Mouse (Mus musculus) neural tube, embryonic 15.5 days (tissue): ENCODE data around the gene Sema6c. TPM values are rescaled to one million over a fixed set of nuclear protein-coding genes. Genes with fewer than 3 reads are reported as not detected.
"Not testable (repeated sequence)": the region's sequence is repeated elsewhere in the genome, so short reads cannot be mapped to it uniquely, and the experiment has no call there.

Experiments used
- ATAC-seq: fragments of 200-750 bp; cut with Nextera tagmentation; 2 replicates; pipeline ENCODE4 v1.8.0; 2017; ENCODE audit warnings: mild to moderate bottlenecking, moderate TSS enrichment, moderate library complexity; ENCODE audit not compliant: low FRiP score
- H3K27ac ChIP-seq: fragments of 300-500 bp; sonication (generic); replicated peaks from 2 replicates; pipeline ENCODE4 v1.5.1; 2015; ENCODE audit warnings: mild to moderate bottlenecking, inconsistent platforms
- H3K27me3 ChIP-seq: fragments of 300-500 bp; sonication (generic); replicated peaks from 2 replicates; pipeline ENCODE4 v1.6.1; 2015; ENCODE audit warnings: inconsistent platforms
- H3K36me3 ChIP-seq: fragments of 300-500 bp; sonication (generic); 2 replicates; pipeline ENCODE4 v1.6.1; 2015; ENCODE audit warnings: inconsistent platforms
- H3K4me1 ChIP-seq: fragments of 300-500 bp; sonication (generic); 2 replicates; pipeline ENCODE4 v1.6.1; 2015; ENCODE audit warnings: inconsistent platforms
- H3K4me2 ChIP-seq: fragments of 300-500 bp; sonication (generic); 2 replicates; pipeline ENCODE4 v1.6.1; 2015; ENCODE audit warnings: inconsistent platforms, mild to moderate bottlenecking, moderate library complexity
- H3K4me3 ChIP-seq: fragments of 300-500 bp; sonication (generic); replicated peaks from 2 replicates; pipeline ENCODE4 v1.5.1; 2015; ENCODE audit warnings: mild to moderate bottlenecking, inconsistent platforms
- H3K9ac ChIP-seq: fragments of 300-500 bp; sonication (generic); replicated peaks from 2 replicates; pipeline ENCODE4 v1.6.1; 2015; ENCODE audit warnings: mild to moderate bottlenecking, inconsistent platforms
- H3K9me3 ChIP-seq: fragments of 300-500 bp; sonication (generic); replicated peaks from 2 replicates; pipeline ENCODE4 v1.6.1; 2016; ENCODE audit warnings: inconsistent platforms
- WGBS: fragments of 180-500 bp; shearing (Covaris S2); methylation state at CpG from one replicate; pipeline ENCODE4 v1.1.7; 2015; ENCODE audit warnings: mixed read lengths; 5-methylcytosine and 5-hydroxymethylcytosine counted together
- polyA plus RNA-seq: library from polyadenylated mRNA; unstranded; fragments of >200 nt; fragmentation: Nextera tagmentation; extraction: Ambion mirVana; gene quantifications from 2 replicates; pipeline ENCODE4 v1.2.1, GENCODE M21; 2015

The Sema6c gene
- polyA plus RNA-seq, 1 experiment from 2014 or later: 24.4 TPM

DNA sequence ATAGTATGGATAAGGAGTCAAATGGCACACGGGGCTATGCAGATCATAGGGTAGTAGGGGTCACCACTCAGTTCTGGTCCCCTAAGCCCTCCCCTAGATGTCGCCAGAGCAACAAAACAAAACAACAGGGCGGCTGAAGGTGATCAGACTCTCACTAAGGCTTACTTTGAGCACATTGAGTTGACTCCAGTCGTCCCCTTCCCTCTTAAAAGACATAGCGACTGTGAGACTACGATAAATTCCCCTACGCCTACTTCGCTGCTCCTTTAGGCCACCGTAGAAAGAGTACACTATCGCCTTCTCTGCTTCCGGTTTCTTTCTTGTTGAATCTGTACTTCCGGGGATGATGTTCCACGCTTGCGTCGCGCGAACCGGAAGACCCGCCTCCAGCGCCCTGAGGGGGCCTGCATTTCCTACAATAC, 26.6 kb upstream of the Sema6c start, which contains the start of the genes Scnm1 and Lysmd1:
Gene Scnm1, minus strand, starts transcription at position 332 of the 422 bp plus-strand sequence.
Gene Lysmd1, plus strand, starts transcription at position 409 of the 422 bp plus-strand sequence.
- Histone ChIP-seq H3K36me3 (peaks cover 23% of the 10 kb centered on the region), H3K4me1 (peaks cover 37% of the 10 kb centered on the region), H3K9ac (peak within 1 kb of the TSS; percentile 78), H3K27ac (peak within 1 kb of the TSS; percentile 87), H3K9me3 (no peaks in the 10 kb centered on the region), H3K27me3 (no peaks in the 10 kb centered on the region), H3K4me3 (peak within 1 kb of the TSS; percentile 71), H3K4me2 (peak within 1 kb of the TSS; percentile 88)
- under 1% methylated on average over 20 of the region's 20 CpGs for WGBS
- ATAC-seq: peak; percentile 95

DNA sequence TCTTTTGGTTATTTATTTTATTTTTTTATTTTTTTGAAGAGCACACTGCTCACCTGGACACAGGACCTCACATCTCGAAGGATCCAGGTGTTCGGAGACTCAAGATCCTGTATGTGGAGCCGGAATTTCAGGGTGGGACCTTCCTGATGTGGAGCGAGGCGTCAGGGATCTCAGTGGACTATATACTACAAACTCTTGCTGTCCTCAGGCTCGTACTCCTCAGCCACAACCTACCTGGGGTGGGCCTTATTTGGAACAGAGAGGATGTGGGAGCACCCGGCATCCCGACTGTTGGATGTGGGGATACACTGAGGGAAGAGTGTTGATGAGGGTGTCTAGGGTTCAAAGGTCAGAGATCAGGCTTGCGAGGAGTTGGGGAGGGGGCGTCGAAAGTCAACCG, 26.1 kb upstream of the Sema6c start:
- H3K4me2 ChIP-seq, H3K9ac ChIP-seq, H3K27me3 ChIP-seq, H3K27ac ChIP-seq, H3K9me3 ChIP-seq: not testable (repeated sequence)
- H3K4me1 ChIP-seq: peaks cover 37% of the 10 kb centered on the region
- peak overlapping the region; percentile 71; the same call in 1 of the 2 replicates for H3K4me3 ChIP-seq
- H3K36me3 ChIP-seq: peaks cover 18% of the 10 kb centered on the region
- WGBS: no CpG with 5 or more reads among the region's 12 CpGs
- ATAC-seq: peak; percentile 65

DNA sequence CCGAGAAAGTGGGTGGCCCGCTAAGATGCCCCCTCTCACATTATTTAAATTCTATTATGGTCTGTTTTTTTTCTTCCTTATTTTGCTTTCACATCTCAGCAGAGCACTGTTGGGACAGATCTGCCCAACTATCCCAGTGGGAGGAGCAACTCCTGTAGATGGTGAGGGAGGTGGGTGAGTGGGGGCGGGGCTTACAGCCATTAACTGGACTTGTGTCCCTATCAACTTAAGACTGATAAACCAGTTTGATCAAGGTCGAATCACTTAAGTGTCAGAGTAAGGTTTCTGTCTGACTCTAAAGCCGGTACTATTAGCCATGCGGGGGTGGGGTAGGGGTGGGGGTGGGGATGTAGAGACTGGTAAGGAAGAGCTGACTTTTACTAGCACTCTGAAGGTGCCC, 25.2 kb upstream of the Sema6c start:
- Histone ChIP-seq H3K9me3 (no peaks in the 10 kb centered on the region), H3K4me1 (peaks cover 31% of the 10 kb centered on the region), H3K27me3 (no peaks in the 10 kb centered on the region), H3K4me2 (peak overlapping the region; percentile 62), H3K36me3 (peaks cover 19% of the 10 kb centered on the region), H3K27ac (no peak overlapping the region), H3K9ac (peak overlapping the region; percentile 11), H3K4me3 (peak overlapping the region; percentile 37)
- peak; percentile 14; the same call in 1 of the 2 replicates for ATAC-seq
- 27% methylated on average over 6 of the region's 6 CpGs for WGBS

DNA sequence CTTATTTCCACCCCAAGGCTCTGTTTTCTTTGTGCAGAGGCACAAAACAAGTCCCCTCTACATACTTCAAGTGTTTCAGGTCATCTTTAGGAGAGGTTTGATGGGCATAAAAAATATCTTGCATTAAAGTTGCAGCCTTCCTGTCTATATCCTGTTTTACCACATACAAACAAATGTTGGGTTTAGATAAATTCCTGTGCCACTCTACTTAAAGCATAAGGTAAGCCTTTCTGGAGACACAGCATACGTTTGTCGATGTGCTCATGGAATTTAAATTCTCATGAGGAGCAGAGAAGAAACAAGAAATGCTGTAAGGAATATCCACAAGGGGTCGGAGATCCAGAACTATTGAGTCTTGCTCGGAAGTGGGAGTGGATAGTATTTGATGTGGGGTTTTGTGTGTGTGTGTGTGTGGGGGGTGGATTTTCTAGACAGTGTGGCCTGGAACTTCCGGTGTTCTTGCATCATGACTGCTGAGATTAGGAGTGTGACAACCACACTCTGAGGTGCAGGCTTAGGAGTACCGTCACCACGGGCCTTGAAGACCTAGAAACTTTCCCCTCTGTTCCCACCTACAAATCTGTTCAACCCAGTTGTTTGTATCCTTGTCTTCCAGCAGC, 24.7 kb upstream of the Sema6c start:
- no peaks in the 10 kb centered on the region for H3K27me3 ChIP-seq
- peak overlapping the region; percentile 37 for H3K4me3 ChIP-seq
- peak overlapping the region; percentile 62 for H3K4me2 ChIP-seq
- WGBS: 91% methylated on average over 7 of the region's 7 CpGs
- peaks cover 24% of the 10 kb centered on the region for H3K36me3 ChIP-seq
- H3K27ac ChIP-seq: no peak overlapping the region
- ATAC-seq: no peak
- no peaks in the 10 kb centered on the region for H3K9me3 ChIP-seq
- peaks cover 31% of the 10 kb centered on the region for H3K4me1 ChIP-seq
- H3K9ac ChIP-seq: no peak overlapping the region; the same call in 1 of the 2 replicates

DNA sequence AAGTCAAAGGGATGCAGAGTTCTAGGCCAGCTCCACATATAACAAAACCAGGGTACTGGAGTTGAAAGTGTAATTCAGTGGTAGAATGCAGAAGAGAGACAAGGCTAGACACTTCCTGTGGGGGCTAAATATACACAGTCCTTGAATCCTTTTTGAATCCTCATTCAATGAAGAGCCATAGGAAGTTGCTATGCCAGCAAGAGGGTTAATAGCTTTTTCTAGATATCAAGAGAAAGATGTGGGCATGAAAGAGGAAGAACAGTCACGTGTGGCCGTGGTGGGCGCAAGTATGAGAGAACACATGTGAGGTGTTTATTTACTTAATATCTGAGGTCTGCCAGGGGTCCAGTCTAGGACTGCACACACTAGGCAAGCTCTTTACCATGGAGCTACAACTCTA, 23.9 kb upstream of the Sema6c start:
- WGBS: 93% methylated on average over 3 of the region's 3 CpGs
- H3K9ac ChIP-seq: no peak overlapping the region
- no peak overlapping the region for H3K4me3 ChIP-seq
- peaks cover 31% of the 10 kb centered on the region for H3K4me1 ChIP-seq
- H3K27ac ChIP-seq: no peak overlapping the region
- peaks cover 23% of the 10 kb centered on the region for H3K36me3 ChIP-seq
- H3K4me2 ChIP-seq: no peak overlapping the region
- H3K27me3 ChIP-seq: no peaks in the 10 kb centered on the region
- H3K9me3 ChIP-seq: no peaks in the 10 kb centered on the region
- ATAC-seq: no peak

DNA sequence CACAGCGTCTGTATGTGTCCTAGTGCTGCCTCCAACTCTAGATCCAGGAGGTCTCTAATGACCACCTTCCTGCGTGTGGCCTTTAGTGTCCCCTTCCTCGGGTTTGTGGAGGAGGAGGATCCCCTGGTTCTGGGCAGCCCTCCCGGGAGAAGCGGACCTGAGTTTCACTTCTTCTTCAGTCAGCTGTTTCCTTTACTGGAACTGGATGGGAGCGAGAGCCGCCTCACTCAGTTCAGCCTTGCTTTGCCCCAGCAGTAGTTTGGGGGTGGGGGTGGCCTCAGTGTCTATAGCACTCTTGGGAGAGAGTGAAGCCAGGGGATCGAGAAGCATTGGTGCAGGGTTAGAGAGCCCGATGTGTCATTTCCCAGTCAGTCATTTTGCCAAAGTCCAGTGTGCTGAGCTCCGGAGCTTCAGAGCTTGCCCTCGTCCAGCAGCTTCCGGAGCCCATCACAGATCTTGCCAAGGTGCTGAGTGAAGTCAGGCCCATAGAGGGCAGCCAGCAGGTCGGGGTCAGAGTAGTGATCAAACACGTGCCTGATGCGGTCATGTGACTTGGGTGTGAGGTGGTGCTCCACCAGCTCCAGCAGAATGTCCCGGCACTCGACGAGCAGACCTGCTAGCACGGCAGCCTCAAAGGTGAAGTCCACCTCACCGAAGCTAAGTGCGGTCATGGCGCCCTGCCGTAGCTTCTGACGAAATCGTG, 20.5 kb upstream of the Sema6c start:
- Histone ChIP-seq H3K27me3 (no peaks in the 10 kb centered on the region), H3K4me1 (peaks cover 22% of the 10 kb centered on the region), H3K4me3 (no peak overlapping the region), H3K36me3 (peaks cover 19% of the 10 kb centered on the region), H3K9me3 (no peaks in the 10 kb centered on the region), H3K4me2 (no peak overlapping the region), H3K9ac (no peak overlapping the region), H3K27ac (no peak overlapping the region)
- no peak for ATAC-seq
- WGBS: 79% methylated on average over 25 of the region's 25 CpGs

DNA sequence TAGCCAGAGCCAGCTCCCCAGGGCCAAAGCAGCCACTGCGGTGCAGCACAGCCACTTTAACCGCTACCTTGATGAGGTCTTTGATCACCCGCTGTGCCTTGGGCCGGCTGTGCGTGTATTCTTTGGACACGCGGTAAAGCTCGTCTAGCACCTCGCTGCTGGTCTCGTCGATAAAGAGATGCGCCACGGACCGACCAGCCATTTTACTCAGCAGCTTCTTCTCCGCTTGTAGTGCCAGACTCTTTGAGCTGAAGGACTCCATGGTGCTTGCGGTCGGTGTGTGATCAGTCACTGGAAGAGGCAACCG, 20.0 kb upstream of the Sema6c start:
- no peak overlapping the region for H3K27ac ChIP-seq
- H3K9me3 ChIP-seq: no peaks in the 10 kb centered on the region
- no peak overlapping the region for H3K4me2 ChIP-seq
- H3K4me1 ChIP-seq: peaks cover 17% of the 10 kb centered on the region
- no peak overlapping the region for H3K4me3 ChIP-seq
- WGBS: 68% methylated on average over 18 of the region's 18 CpGs
- peaks cover 19% of the 10 kb centered on the region for H3K36me3 ChIP-seq
- ATAC-seq: no peak
- no peak overlapping the region for H3K9ac ChIP-seq
- no peaks in the 10 kb centered on the region for H3K27me3 ChIP-seq

DNA sequence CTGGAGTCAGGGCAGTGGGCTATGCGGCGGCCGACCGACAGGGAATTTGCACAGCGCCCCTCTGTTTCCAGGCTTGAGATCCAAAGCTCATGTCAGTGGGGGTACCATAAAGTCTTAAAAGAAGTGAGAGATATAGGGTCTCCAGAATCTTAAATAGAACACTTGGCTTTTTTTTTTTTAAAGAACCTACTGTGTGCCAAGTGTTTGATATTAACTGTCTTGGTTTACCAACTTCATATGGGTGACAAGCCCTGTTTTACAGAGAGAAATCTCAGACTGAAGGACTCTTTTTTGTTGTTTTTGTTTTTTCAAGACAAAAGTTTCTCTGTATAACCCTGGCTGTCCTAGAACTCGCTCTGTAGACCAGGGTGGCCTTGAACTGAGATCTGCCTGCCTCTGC, 19.5 kb upstream of the Sema6c start:
- Histone ChIP-seq H3K36me3 (peaks cover 19% of the 10 kb centered on the region), H3K4me3 (no peak overlapping the region), H3K27ac (no peak overlapping the region), H3K27me3 (no peaks in the 10 kb centered on the region), H3K4me1 (peaks cover 11% of the 10 kb centered on the region), H3K4me2 (no peak overlapping the region), H3K9ac (no peak overlapping the region), H3K9me3 (no peaks in the 10 kb centered on the region)
- WGBS: 90% methylated on average over 6 of the region's 6 CpGs
- ATAC-seq: no peak

DNA sequence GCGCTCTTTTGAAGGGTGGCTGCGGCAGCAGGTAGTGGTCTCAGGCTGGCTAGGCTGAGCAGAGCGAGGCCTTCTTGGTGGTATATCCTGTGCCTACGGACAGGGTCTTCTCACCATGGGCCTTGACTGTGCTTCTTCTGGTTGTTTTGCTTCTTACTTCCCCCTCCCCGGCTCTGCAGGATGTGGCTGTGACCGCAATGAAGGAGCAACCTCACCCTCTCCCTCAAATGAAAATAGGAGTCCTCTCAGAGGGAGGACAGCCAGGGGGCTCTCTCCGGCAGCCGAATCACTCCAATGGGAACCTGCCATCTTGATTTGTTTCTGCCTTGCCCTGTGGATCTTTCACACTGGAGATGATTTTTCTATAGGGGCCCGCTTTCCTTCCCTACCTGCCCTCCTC, 18.8 kb upstream of the Sema6c start:
- Histone ChIP-seq H3K4me1 (peaks cover 4% of the 10 kb centered on the region; the same call in 1 of the 2 replicates), H3K9ac (no peak overlapping the region), H3K4me3 (no peak overlapping the region), H3K9me3 (no peaks in the 10 kb centered on the region), H3K4me2 (no peak overlapping the region), H3K36me3 (peaks cover 19% of the 10 kb centered on the region), H3K27ac (no peak overlapping the region), H3K27me3 (no peaks in the 10 kb centered on the region)
- ATAC-seq: no peak
- 93% methylated on average over 9 of the region's 9 CpGs for WGBS

DNA sequence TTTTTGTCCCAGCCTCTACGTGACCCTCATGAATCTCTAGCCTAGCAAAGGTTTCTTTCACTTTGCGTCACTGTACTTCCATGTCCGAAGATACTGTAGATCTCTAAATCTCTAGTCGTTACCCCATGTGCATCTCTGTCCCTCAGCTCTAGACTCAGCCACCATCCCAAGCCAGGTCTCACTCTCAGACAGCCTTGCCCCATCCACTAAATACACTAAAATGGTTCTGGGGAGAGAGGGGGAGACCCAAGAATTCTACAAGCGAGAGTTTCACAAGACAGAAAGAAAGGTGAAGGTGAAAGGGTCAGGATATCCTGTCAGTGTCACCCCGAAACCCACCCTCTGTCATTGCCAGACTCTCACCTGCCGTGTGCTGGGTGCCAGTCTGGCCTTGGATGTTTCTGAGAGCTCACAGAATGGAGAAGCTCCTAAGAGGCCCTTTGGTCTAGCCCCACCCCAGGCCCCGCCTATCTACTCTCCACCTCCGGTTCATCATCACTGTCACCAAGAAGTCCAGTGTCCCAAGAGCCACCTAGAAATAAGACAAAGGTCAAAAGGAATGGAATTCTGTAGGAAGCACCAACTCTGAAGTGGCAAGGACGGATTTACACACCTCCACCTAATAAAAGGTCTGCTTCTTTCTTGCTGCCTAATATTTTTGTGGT, 18.2 kb upstream of the Sema6c start, which contains the start of gene Tnfaip8l2:
Gene Tnfaip8l2, minus strand, starts transcription at position 409 of the 665 bp plus-strand sequence.
- WGBS: 83% methylated on average over 10 of the region's 10 CpGs
- Histone ChIP-seq H3K27ac (no peak within 1 kb of the TSS), H3K36me3 (peaks cover 19% of the 10 kb centered on the region), H3K9me3 (no peaks in the 10 kb centered on the region), H3K4me3 (no peak within 1 kb of the TSS), H3K4me1 (no peaks in the 10 kb centered on the region), H3K4me2 (no peak within 1 kb of the TSS), H3K27me3 (no peaks in the 10 kb centered on the region), H3K9ac (no peak within 1 kb of the TSS)
- no peak for ATAC-seq

DNA sequence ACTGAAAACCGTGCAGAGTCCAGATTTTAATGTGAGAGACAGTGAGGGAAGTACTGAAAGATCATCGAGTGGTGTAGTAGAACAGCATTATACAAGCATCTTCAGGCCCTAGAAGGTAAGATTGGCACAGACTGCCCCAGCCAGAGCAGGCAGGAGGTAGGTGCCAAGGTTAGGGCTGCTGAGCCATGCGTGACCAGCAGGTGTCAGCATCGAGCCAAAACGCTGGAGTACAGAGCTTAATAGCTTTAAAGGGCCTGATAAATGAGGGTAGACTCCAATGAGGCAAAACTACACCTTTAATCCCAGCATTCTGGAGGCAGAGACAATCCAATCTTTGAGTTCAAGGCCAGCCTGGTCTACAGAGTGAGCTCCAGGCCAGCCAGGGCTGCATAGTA, 17.6 kb upstream of the Sema6c start:
- H3K4me1 ChIP-seq: no peaks in the 10 kb centered on the region
- H3K4me3 ChIP-seq: no peak overlapping the region
- H3K4me2 ChIP-seq: no peak overlapping the region
- H3K27ac ChIP-seq: no peak overlapping the region
- H3K9me3 ChIP-seq: no peaks in the 10 kb centered on the region
- peak; percentile 83 for ATAC-seq
- H3K36me3 ChIP-seq: peaks cover 19% of the 10 kb centered on the region
- no peaks in the 10 kb centered on the region for H3K27me3 ChIP-seq
- WGBS: 10% methylated on average over 5 of the region's 5 CpGs
- no peak overlapping the region for H3K9ac ChIP-seq

DNA sequence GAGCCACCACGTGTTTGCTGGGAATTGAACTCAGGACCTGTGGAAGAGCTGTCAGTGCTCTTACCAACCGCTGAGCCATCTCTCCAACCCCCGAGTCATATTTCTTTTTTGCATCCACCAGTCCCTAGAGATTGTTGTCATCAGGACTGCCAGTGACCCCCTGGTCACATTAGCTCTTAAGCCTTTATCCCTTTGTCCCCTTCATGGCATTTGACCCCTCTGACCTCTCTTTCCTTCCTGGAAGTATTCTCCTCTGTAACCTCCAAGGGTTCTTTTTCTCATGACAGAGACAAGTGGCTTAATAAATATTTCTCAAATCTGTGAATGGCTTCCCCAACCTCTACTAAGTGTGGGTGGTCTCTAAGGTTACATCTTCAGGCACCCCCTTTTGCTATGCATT, 12.3 kb upstream of the Sema6c start:
- Histone ChIP-seq H3K4me1 (no peaks in the 10 kb centered on the region), H3K4me2 (no peak overlapping the region), H3K36me3 (no peaks in the 10 kb centered on the region), H3K27me3 (no peaks in the 10 kb centered on the region), H3K9ac (no peak overlapping the region), H3K9me3 (no peaks in the 10 kb centered on the region), H3K27ac (no peak overlapping the region), H3K4me3 (no peak overlapping the region)
- no peak for ATAC-seq
- WGBS: 30% methylated on average over 3 of the region's 3 CpGs
